Comparison of ENCODE assay signal across 9 mouse cellular contexts in the genomic region with DNA sequence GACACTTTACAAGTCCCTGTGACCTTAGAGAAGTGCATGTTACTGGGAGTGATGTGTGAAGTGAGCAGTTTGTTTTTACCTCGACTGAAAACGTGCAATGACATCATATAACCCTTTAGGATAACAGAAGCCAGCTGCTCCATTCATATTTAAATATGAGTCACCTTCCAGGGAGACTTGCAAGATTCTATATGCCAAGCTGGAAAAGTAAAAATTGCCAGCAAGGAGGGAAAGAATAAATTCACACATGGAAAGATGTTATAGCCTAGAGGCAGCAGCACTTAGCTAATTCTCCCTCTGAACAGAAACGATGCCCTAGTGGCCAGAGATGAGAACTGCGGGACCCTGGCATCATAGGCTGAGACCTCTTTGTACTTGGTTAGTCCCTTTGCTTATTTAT.
DNase-seq lines count a peak whose midpoint lies in the region; ATAC-seq and TF ChIP-seq lines count a peak whose summit lies in the region.
"Had no signal": no experiment of that assay in that cellular context is flagged by ENCODE, and none has a peak within 500 bp of the region (broad histone marks: within the 10 kb centered on the region; RNA-seq: fewer than 3 reads in every experiment).

No protein-coding gene starts in this region.

- no peaks in the 10 kb centered on the region for H3K27me3 ChIP-seq in lung, embryonic 14.5 days (ENCODE audit: insufficient read depth, low read length)
- no peaks in the 10 kb centered on the region for H3K27me3 ChIP-seq in limb, embryonic 12.5 days
- H3K27me3 ChIP-seq: midbrain, embryonic 12.5 days had no signal

- TF ChIP-seq CTCF in lung, embryonic 14.5 days (IDR thresholded peaks at IDR 0.05; ENCODE audit: low read depth): peak; percentile 68

- no peaks in the 10 kb centered on the region for H3K36me3 ChIP-seq in lung, embryonic 14.5 days (ENCODE audit: insufficient read depth)
- no peaks in the 10 kb centered on the region for H3K36me3 ChIP-seq in limb, embryonic 12.5 days
- H3K36me3 ChIP-seq: midbrain, embryonic 12.5 days had no signal

- ATAC-seq in lung, embryonic 14.5 days (ENCODE audit: insufficient read depth): no peak
- no peak for ATAC-seq in limb, embryonic 12.5 days (ENCODE audit: insufficient number of reproducible peaks, insufficient read depth, low FRiP score, low TSS enrichment, low read depth)
- ATAC-seq in megakaryocyte, adult 5-6 weeks (ENCODE audit: poor library complexity, severe bottlenecking): no peak; the same call in 1 of the 2 replicates

- no peaks in the 10 kb centered on the region for H3K9me3 ChIP-seq in lung, embryonic 14.5 days (ENCODE audit: low read depth, low read length)
- H3K9me3 ChIP-seq in limb, embryonic 12.5 days: no peaks in the 10 kb centered on the region
- H3K9me3 ChIP-seq: midbrain, embryonic 12.5 days had no signal

- H3K4me2 ChIP-seq in lung, embryonic 14.5 days: no peak overlapping the region
- no peak overlapping the region for H3K4me2 ChIP-seq in limb, embryonic 12.5 days
- H3K4me2 ChIP-seq: midbrain, embryonic 12.5 days had no signal

- H3K4me1 ChIP-seq in lung, embryonic 14.5 days (ENCODE audit: insufficient read depth): no peaks in the 10 kb centered on the region
- no peaks in the 10 kb centered on the region for H3K4me1 ChIP-seq in limb, embryonic 12.5 days (replicated peaks)
- H3K4me1 ChIP-seq: midbrain, embryonic 12.5 days had no signal

- H3K27ac ChIP-seq in lung, embryonic 14.5 days (ENCODE audit: low read depth): no peak overlapping the region
- H3K27ac ChIP-seq in limb, embryonic 12.5 days: 0 out of 2 replicates have a peak overlapping the region, but pooled peaks have one; percentile 12
- H3K27ac ChIP-seq: midbrain, embryonic 12.5 days had no signal

- peak; percentile 9 for DNase-seq in gastrocnemius, postnatal 10 days
- no peak for DNase-seq in gastrocnemius, adult 8-10 months (ENCODE audit: low spot score in 2 of 2)
- DNase-seq in lung, embryonic 14.5 days: peak; percentile 65
- DNase-seq in lung, postnatal 25 days (ENCODE audit: low spot score): no peak
- DNase-seq in c-Kit-positive CD71-negative TER-119-negative erythroid progenitor cells, embryonic 14.5 days (ENCODE audit: low read depth): peak; percentile 9
- DNase-seq in telencephalon, adult 2 months (ENCODE audit: low read depth, low spot score): peak; percentile 60

- WGBS in lung, embryonic 14.5 days: 28% methylated on average over 4 of the region's 4 CpGs
- whole genome bisulfite sequencing in limb, embryonic 12.5 days: 48% methylated on average over 4 of the region's 4 CpGs

- no peak overlapping the region for H3K9ac ChIP-seq in lung, embryonic 14.5 days
- no peak overlapping the region for H3K9ac ChIP-seq in limb, embryonic 12.5 days (replicated peaks)
- H3K9ac ChIP-seq: midbrain, embryonic 12.5 days had no signal

- no peak overlapping the region for H3K4me3 ChIP-seq in lung, embryonic 14.5 days (ENCODE audit: low read depth, low read length)
- no peak overlapping the region for H3K4me3 ChIP-seq in limb, embryonic 12.5 days (replicated peaks)
- H3K4me3 ChIP-seq: midbrain, embryonic 12.5 days had no signal

Comparison
In these comparisons a context has a peak if more than half of its experiments do, and no peak if none do; other contexts are left out.
1. DNase-seq: peak in gastrocnemius, postnatal 10 days (single experiment), lung, embryonic 14.5 days (single experiment), c-Kit-positive CD71-negative TER-119-negative erythroid progenitor cells, embryonic 14.5 days (single experiment) and telencephalon, adult 2 months (single experiment); none in gastrocnemius, adult 8-10 months (0 of 2) and lung, postnatal 25 days (single experiment).